Mouse (Mus musculus) E14TG2a.4 (cell line): ENCODE results near the gene Ccdc88c.

Experiments used
- H3K27me3 ChIP-seq: 2 replicates; pipeline ENCODE4 v1.6.1; 2014; ENCODE audit warnings: low read length, control low read depth; ENCODE audit not compliant: insufficient read depth
- H3K36me3 ChIP-seq: 2 replicates; pipeline ENCODE4 v1.6.1; 2014; ENCODE audit warnings: low read length, control low read depth; ENCODE audit not compliant: insufficient read depth
- H3K4me1 ChIP-seq: replicated peaks from 2 replicates; pipeline ENCODE4 v1.6.1; 2014; ENCODE audit warnings: low read depth, low read length, control low read depth
- H3K4me3 ChIP-seq: replicated peaks from 2 replicates; pipeline ENCODE4 v1.5.1; 2014; ENCODE audit warnings: mild to moderate bottlenecking, low read length
- H3K9me3 ChIP-seq: 2 replicates; pipeline ENCODE4 v1.6.1; 2014; ENCODE audit warnings: low read length, control low read depth
- CTCF ChIP-seq: conservative IDR thresholded peaks from 2 replicates; pipeline ENCODE4 v1.5.1; 2014; ENCODE audit warnings: low read length
- NANOG ChIP-seq: IDR thresholded peaks from 2 replicates; pipeline ENCODE4 v1.6.1; 2014; ENCODE audit warnings: borderline replicate concordance, low read length, mixed read lengths
- POU5F1 ChIP-seq: IDR thresholded peaks from 2 replicates; pipeline ENCODE4 v1.6.1; 2014; ENCODE audit warnings: low read length, borderline replicate concordance

The Ccdc88c gene

GRCm38 (mm10) chr12:100871841-100872240, 157.0 kb downstream of the Ccdc88c start:
- Histone ChIP-seq H3K4me1 (peaks cover 13% of the 10 kb centered on the region), H3K4me3 (no peak overlapping the region), H3K36me3 (no peaks in the 10 kb centered on the region), H3K9me3 (peaks cover 4% of the 10 kb centered on the region; the same call in 1 of the 2 replicates), H3K27me3 (peaks cover 5% of the 10 kb centered on the region; the same call in 1 of the 2 replicates)
- TF ChIP-seq CTCF: no peak
- no peak for TF ChIP-seq POU5F1
- TF ChIP-seq NANOG: no peak

DNA sequence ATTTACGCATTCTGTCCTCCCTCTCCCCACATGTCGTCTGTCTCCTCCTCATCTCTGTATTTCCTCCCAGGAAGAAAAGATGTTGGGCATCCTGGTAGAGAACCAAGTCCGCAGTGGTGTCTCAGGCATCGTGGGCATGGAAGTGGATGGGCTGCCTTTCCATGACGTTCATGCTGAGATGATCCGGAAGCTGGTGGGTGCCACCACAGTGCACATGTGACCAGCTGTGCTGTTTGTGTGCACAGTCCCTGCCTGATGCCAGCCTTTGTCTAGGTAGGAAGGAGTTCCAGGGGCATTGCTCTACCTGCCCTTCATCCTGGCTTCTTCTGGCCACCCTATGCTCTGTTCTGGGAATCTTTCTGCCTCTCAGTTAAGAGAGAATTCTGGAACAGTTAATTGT, 157.6 kb downstream of the Ccdc88c start:
- Histone ChIP-seq H3K36me3 (no peaks in the 10 kb centered on the region), H3K27me3 (peaks cover 5% of the 10 kb centered on the region; the same call in 1 of the 2 replicates), H3K4me1 (peaks cover 13% of the 10 kb centered on the region), H3K9me3 (peaks cover 4% of the 10 kb centered on the region; the same call in 1 of the 2 replicates), H3K4me3 (no peak overlapping the region)
- no peak for TF ChIP-seq NANOG
- TF ChIP-seq CTCF: no peak
- TF ChIP-seq POU5F1: no peak

DNA sequence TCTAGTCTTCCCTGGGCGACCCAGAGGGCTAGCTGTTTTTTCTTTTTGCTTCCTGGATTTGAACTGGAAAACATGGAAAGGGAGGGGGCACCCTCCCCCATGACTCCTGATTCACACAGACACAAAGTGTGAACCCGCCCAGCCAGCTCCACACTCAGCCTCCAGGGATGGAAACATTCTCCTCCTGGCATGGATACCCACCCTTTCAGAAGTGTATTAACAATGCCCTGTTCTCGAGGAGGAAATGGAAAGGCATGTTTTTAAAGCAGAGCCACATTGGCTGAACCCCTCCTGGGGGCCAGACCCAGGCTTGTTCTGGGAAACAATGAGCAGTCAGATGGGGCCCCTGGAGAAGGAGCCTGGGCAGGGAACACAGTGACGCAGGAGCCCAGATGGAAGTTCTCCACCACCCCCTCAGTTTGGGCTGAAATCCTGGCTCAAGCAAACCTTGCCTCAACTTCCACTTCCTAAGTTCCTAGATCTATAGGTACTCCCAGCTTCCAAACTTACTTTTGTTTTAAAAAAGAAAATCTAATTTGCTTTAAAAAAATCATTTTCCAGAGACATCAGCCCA, 160.7 kb downstream of the Ccdc88c start:
- TF ChIP-seq NANOG: no peak
- no peaks in the 10 kb centered on the region for H3K36me3 ChIP-seq
- H3K4me1 ChIP-seq: peaks cover 13% of the 10 kb centered on the region
- H3K4me3 ChIP-seq: no peak overlapping the region
- H3K9me3 ChIP-seq: peaks cover 4% of the 10 kb centered on the region; the same call in 1 of the 2 replicates
- H3K27me3 ChIP-seq: peaks cover 5% of the 10 kb centered on the region; the same call in 1 of the 2 replicates

- no peak for TF ChIP-seq NANOG
- no peak for TF ChIP-seq CTCF
- no peak for TF ChIP-seq POU5F1
- H3K9me3 ChIP-seq: peaks cover 4% of the 10 kb centered on the region; the same call in 1 of the 2 replicates
- H3K4me1 ChIP-seq: peaks cover 13% of the 10 kb centered on the region
- no peak overlapping the region for H3K4me3 ChIP-seq
- H3K36me3 ChIP-seq: no peaks in the 10 kb centered on the region
- peaks cover 5% of the 10 kb centered on the region; the same call in 1 of the 2 replicates for H3K27me3 ChIP-seq
Observed at GRCm38 (mm10) chr12:100867097-100867496, 161.8 kb downstream of the Ccdc88c start.

DNA sequence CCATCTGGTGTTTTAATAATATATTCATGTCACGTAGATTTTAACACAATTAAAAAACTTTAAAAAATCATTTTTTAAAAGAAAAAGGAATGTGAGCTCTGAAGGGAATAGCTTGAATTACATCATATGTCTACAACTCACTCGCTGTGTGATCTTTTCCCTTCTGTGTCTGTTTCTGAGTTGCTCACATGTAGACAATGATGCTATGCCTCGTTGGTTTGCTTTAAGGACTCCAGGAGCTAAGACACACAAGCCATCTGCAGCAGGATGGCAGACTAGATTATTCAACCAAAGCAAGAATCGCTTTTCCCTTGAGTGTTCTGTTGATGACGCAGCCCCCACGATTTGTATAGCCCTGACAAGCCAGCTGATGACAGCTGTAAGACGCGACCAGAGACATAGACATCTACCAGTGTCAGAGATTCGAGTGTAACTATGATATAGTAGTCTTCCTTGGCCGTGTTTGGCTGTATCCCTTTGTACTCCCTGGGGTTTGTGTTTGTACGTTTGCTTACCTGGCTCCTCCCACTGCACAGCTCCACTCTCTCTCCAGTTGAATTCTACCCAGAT, 163.3 kb downstream of the Ccdc88c start:
- Histone ChIP-seq H3K4me3 (no peak overlapping the region), H3K36me3 (no peaks in the 10 kb centered on the region), H3K9me3 (peaks cover 4% of the 10 kb centered on the region; the same call in 1 of the 2 replicates), H3K4me1 (peaks cover 13% of the 10 kb centered on the region), H3K27me3 (no peaks in the 10 kb centered on the region)
- TF ChIP-seq POU5F1: no peak
- no peak for TF ChIP-seq CTCF
- no peak for TF ChIP-seq NANOG

DNA sequence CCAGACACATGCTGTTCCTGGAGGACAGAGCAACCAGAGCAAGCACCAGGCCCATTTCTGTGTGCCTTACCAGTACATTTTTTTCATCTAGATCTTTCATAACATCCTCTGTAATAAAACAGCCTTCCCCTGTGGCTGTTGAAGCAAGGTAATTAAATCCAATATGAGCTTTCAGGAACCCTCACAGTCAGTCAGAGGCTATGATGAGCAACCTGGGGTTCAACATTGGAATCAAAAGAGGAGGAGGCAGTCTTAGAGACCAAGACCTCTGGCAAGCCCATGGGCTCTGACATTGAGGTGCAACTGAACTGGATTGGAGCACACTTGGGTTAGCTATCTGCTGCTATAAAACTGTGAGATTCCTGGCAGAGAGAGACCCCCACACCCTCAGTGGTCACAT, 163.8 kb downstream of the Ccdc88c start:
- TF ChIP-seq POU5F1 (no peak), NANOG (no peak), CTCF (no peak)

DNA sequence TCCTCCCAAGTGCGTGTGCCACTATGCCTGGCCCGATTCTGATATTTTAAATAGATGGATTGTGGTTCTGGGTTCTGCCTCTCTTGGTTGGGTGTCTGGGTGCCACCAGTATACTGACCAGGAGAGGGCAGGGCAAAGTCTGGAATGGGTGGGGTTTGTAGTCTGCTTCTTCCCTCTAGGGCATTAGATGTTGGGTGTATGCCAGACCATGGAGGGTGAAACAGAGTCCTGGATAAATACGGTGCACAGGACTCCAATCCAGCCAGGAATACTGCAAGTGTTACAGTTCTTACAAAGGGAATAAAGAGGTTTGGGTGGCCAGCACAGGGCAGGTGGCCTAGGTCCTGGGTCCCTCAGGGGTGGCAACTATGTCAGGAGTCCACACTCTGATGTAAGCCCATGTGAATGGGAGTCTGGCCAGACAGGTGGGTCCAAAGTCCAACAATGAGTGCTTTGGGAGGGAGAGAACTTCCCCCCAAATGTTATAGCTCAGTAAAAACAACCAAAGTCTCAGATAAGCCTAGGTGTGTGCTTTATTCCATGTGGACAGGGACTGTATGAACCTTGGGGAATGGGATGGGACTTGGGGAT, 165.9 kb downstream of the Ccdc88c start:
- H3K27me3 ChIP-seq: no peaks in the 10 kb centered on the region
- H3K4me1 ChIP-seq: peaks cover 6% of the 10 kb centered on the region
- H3K36me3 ChIP-seq: no peaks in the 10 kb centered on the region
- H3K9me3 ChIP-seq: peaks cover 4% of the 10 kb centered on the region; the same call in 1 of the 2 replicates
- TF ChIP-seq CTCF (no peak), POU5F1 (no peak), NANOG (no peak)
- H3K4me3 ChIP-seq: no peak overlapping the region

More for the DNA sequence above, 163.8 kb downstream of the Ccdc88c start:
- Histone ChIP-seq H3K4me1 (peaks cover 16% of the 10 kb centered on the region), H3K9me3 (peaks cover 4% of the 10 kb centered on the region; the same call in 1 of the 2 replicates), H3K27me3 (no peaks in the 10 kb centered on the region), H3K4me3 (no peak overlapping the region), H3K36me3 (no peaks in the 10 kb centered on the region)

DNA sequence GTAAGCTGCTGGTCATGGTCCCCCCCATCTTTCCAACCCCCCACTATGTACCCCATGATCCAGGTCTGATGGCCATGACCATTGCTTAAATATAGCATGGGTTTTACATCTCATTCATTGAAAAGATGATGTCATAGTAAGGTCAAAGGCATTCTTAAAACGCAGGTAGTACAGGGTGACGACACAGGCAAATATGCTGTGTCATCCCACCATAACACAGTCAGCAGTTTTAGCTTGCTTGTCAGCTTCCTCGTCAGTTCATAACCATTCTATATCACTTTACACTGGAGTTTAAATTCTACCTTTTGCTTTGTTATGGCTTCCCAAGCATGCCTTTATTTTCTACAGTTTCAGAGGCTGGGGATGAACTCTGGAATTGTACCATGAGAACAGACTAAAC, 166.6 kb downstream of the Ccdc88c start:
- Histone ChIP-seq H3K27me3 (no peaks in the 10 kb centered on the region), H3K9me3 (peaks cover 3% of the 10 kb centered on the region; the same call in 1 of the 2 replicates), H3K4me1 (peaks cover 11% of the 10 kb centered on the region), H3K4me3 (no peak overlapping the region), H3K36me3 (no peaks in the 10 kb centered on the region)
- TF ChIP-seq CTCF: no peak
- no peak for TF ChIP-seq NANOG
- TF ChIP-seq POU5F1: no peak
